Mouse (Mus musculus): ENCODE measurements at regions not wholly inside any gene's neighbourhood (a gene's known extent, or its start where the extent isn't known, plus 50 kb on each side); places are given as distances from the start of the nearest gene placed in this dataset.
A peak's percentile ranks its signal among the peaks of the same experiment; 100 is the strongest.

- Histone ChIP-seq H3K27me3 (no peaks in the 10 kb centered on the region), H3K4me2 (replicated peaks) (no peak overlapping the region), H3K4me1 (no peaks in the 10 kb centered on the region), H3K4me3 (no peak overlapping the region), H3K9me3 (no peaks in the 10 kb centered on the region), H3K27ac (replicated peaks) (no peak overlapping the region), H3K9ac (replicated peaks) (no peak overlapping the region), H3K36me3 (no peaks in the 10 kb centered on the region)
- WGBS = 92% methylated on average over 1 of the region's 1 CpGs
- no peak for ATAC-seq (replicated peaks)
Measured at GRCm38 (mm10) chr13:110941587-110941986, 313.2 kb upstream of the Actbl2 start.

- 86% methylated on average over 4 of the region's 4 CpGs for WGBS
- no peak overlapping the region for H3K27ac ChIP-seq (replicated peaks)
- H3K9ac ChIP-seq (replicated peaks) = no peak overlapping the region
- ATAC-seq (replicated peaks) = no peak
- no peaks in the 10 kb centered on the region for H3K36me3 ChIP-seq
- H3K4me3 ChIP-seq = no peak overlapping the region
- H3K27me3 ChIP-seq = no peaks in the 10 kb centered on the region
- no peaks in the 10 kb centered on the region for H3K4me1 ChIP-seq
- no peak overlapping the region for H3K4me2 ChIP-seq (replicated peaks)
- no peaks in the 10 kb centered on the region for H3K9me3 ChIP-seq
Measured at GRCm38 (mm10) chr13:110942986-110943644, 311.7 kb upstream of the Actbl2 start.

GRCm38 (mm10) chr13:110944061-110944460 lies 310.8 kb upstream of the Actbl2 start:
- Histone ChIP-seq H3K4me2 (replicated peaks) (no peak overlapping the region), H3K36me3 (no peaks in the 10 kb centered on the region)
- 87% methylated on average over 4 of the region's 4 CpGs for WGBS

GRCm38 (mm10) chr13:110944683-110945082 lies 310.1 kb upstream of the Actbl2 start:
- ATAC-seq (replicated peaks) = no peak
- Histone ChIP-seq H3K4me2 (replicated peaks) (no peak overlapping the region), H3K4me3 (no peak overlapping the region), H3K4me1 (no peaks in the 10 kb centered on the region), H3K27me3 (no peaks in the 10 kb centered on the region), H3K9me3 (no peaks in the 10 kb centered on the region), H3K27ac (replicated peaks) (no peak overlapping the region), H3K9ac (replicated peaks) (no peak overlapping the region), H3K36me3 (no peaks in the 10 kb centered on the region)
- 94% methylated on average over 5 of the region's 5 CpGs for WGBS

More at GRCm38 (mm10) chr13:110944061-110944460, 310.8 kb upstream of the Actbl2 start:
- Histone ChIP-seq H3K4me1 (no peaks in the 10 kb centered on the region), H3K9me3 (no peaks in the 10 kb centered on the region), H3K9ac (replicated peaks) (no peak overlapping the region), H3K27ac (replicated peaks) (no peak overlapping the region), H3K27me3 (no peaks in the 10 kb centered on the region), H3K4me3 (no peak overlapping the region)
- no peak for ATAC-seq (replicated peaks)

- Histone ChIP-seq H3K9ac (replicated peaks) (no peak overlapping the region), H3K4me1 (no peaks in the 10 kb centered on the region), H3K27me3 (no peaks in the 10 kb centered on the region), H3K27ac (replicated peaks) (no peak overlapping the region), H3K4me2 (replicated peaks) (no peak overlapping the region), H3K4me3 (no peak overlapping the region), H3K36me3 (no peaks in the 10 kb centered on the region), H3K9me3 (no peaks in the 10 kb centered on the region)
- no peak for ATAC-seq (replicated peaks)
- 86% methylated on average over 5 of the region's 5 CpGs for WGBS
Measured at GRCm38 (mm10) chr13:110960212-110960611, 294.6 kb upstream of the Actbl2 start.

GRCm38 (mm10) chr13:110967109-110967508 lies 287.7 kb upstream of the Actbl2 start:
- 65% methylated on average over 8 of the region's 8 CpGs for WGBS
- no peaks in the 10 kb centered on the region for H3K9me3 ChIP-seq
- no peak for ATAC-seq (replicated peaks)
- H3K36me3 ChIP-seq = no peaks in the 10 kb centered on the region
- no peak overlapping the region for H3K9ac ChIP-seq (replicated peaks)
- no peak overlapping the region for H3K27ac ChIP-seq (replicated peaks)
- no peaks in the 10 kb centered on the region for H3K27me3 ChIP-seq
- H3K4me2 ChIP-seq (replicated peaks) = no peak overlapping the region
- H3K4me3 ChIP-seq = no peak overlapping the region
- H3K4me1 ChIP-seq = no peaks in the 10 kb centered on the region; the same call in 1 of the 2 replicates

- no peaks in the 10 kb centered on the region; the same call in 1 of the 2 replicates for H3K4me1 ChIP-seq
- no peak overlapping the region for H3K27ac ChIP-seq (replicated peaks)
- WGBS = 52% methylated on average over 5 of the region's 5 CpGs
- H3K36me3 ChIP-seq = no peaks in the 10 kb centered on the region
- no peak overlapping the region for H3K4me2 ChIP-seq (replicated peaks)
- H3K9me3 ChIP-seq = no peaks in the 10 kb centered on the region
- no peak overlapping the region for H3K4me3 ChIP-seq
- peak; percentile 99 for ATAC-seq (replicated peaks)
- H3K27me3 ChIP-seq = no peaks in the 10 kb centered on the region
- no peak overlapping the region for H3K9ac ChIP-seq (replicated peaks)
Measured at GRCm38 (mm10) chr13:110967626-110968506, 286.9 kb upstream of the Actbl2 start.

- Histone ChIP-seq H3K27me3 (no peaks in the 10 kb centered on the region), H3K4me2 (replicated peaks) (no peak overlapping the region), H3K9me3 (no peaks in the 10 kb centered on the region), H3K4me3 (no peak overlapping the region), H3K27ac (replicated peaks) (0 out of 2 replicates have a peak overlapping the region, but pooled peaks have one; percentile 31), H3K4me1 (no peaks in the 10 kb centered on the region; the same call in 1 of the 2 replicates), H3K36me3 (no peaks in the 10 kb centered on the region), H3K9ac (replicated peaks) (no peak overlapping the region)
- WGBS = 43% methylated on average over 7 of the region's 7 CpGs
- ATAC-seq (replicated peaks) = peak; percentile 53; the same call in 1 of the 2 replicates
Measured at GRCm38 (mm10) chr13:110968507-110968905, 286.3 kb upstream of the Actbl2 start.

- H3K9me3 ChIP-seq = no peaks in the 10 kb centered on the region
- H3K4me3 ChIP-seq = no peak overlapping the region
- no peak overlapping the region for H3K9ac ChIP-seq (replicated peaks)
- no peaks in the 10 kb centered on the region for H3K4me1 ChIP-seq
- H3K36me3 ChIP-seq = no peaks in the 10 kb centered on the region
- H3K27me3 ChIP-seq = no peaks in the 10 kb centered on the region
- no peak overlapping the region for H3K4me2 ChIP-seq (replicated peaks)
- WGBS = 87% methylated on average over 5 of the region's 5 CpGs
- no peak for ATAC-seq (replicated peaks)
- H3K27ac ChIP-seq (replicated peaks) = no peak overlapping the region
Measured at GRCm38 (mm10) chr13:110977379-110977778, 277.4 kb upstream of the Actbl2 start.

GRCm38 (mm10) chr13:110978022-110978421 lies 276.8 kb upstream of the Actbl2 start:
- H3K36me3 ChIP-seq = no peaks in the 10 kb centered on the region
- H3K27ac ChIP-seq (replicated peaks) = no peak overlapping the region
- H3K4me1 ChIP-seq = no peaks in the 10 kb centered on the region
- no peak overlapping the region for H3K9ac ChIP-seq (replicated peaks)
- H3K4me3 ChIP-seq = no peak overlapping the region
- H3K27me3 ChIP-seq = no peaks in the 10 kb centered on the region
- ATAC-seq (replicated peaks) = no peak
- no peak overlapping the region for H3K4me2 ChIP-seq (replicated peaks)
- 90% methylated on average over 3 of the region's 3 CpGs for WGBS
- no peaks in the 10 kb centered on the region for H3K9me3 ChIP-seq

- H3K36me3 ChIP-seq = no peaks in the 10 kb centered on the region
- no peak overlapping the region for H3K4me2 ChIP-seq (replicated peaks)
- no peak overlapping the region for H3K4me3 ChIP-seq
- H3K27me3 ChIP-seq = no peaks in the 10 kb centered on the region
- no peak overlapping the region for H3K27ac ChIP-seq (replicated peaks)
- no peaks in the 10 kb centered on the region for H3K4me1 ChIP-seq
- ATAC-seq (replicated peaks) = no peak
- no peak overlapping the region for H3K9ac ChIP-seq (replicated peaks)
- WGBS = 85% methylated on average over 2 of the region's 2 CpGs
- H3K9me3 ChIP-seq = no peaks in the 10 kb centered on the region
Measured at GRCm38 (mm10) chr13:110990677-110991076, 264.1 kb upstream of the Actbl2 start.

GRCm38 (mm10) chr13:110991121-110991520 lies 263.7 kb upstream of the Actbl2 start:
- WGBS = 77% methylated on average over 2 of the region's 2 CpGs
- no peak overlapping the region for H3K27ac ChIP-seq (replicated peaks)
- no peaks in the 10 kb centered on the region for H3K27me3 ChIP-seq
- ATAC-seq (replicated peaks) = no peak
- no peaks in the 10 kb centered on the region for H3K9me3 ChIP-seq
- no peaks in the 10 kb centered on the region for H3K36me3 ChIP-seq
- no peak overlapping the region for H3K4me2 ChIP-seq (replicated peaks)
- H3K4me3 ChIP-seq = no peak overlapping the region
- no peaks in the 10 kb centered on the region for H3K4me1 ChIP-seq
- no peak overlapping the region for H3K9ac ChIP-seq (replicated peaks)
